Mouse (Mus musculus): Measurements from ENCODE around the gene Mre11a. TPM values are rescaled to one million over a fixed set of nuclear protein-coding genes. Genes with fewer than 3 reads are reported as not detected.
"Not testable (repeated sequence)": the region's sequence is repeated elsewhere in the genome, so short reads cannot be mapped to it uniquely, and the experiment has no call there.

Mre11a gene
- polyA plus RNA-seq, 1 experiment from 2014 or later, result 17.3 TPM

DNA sequence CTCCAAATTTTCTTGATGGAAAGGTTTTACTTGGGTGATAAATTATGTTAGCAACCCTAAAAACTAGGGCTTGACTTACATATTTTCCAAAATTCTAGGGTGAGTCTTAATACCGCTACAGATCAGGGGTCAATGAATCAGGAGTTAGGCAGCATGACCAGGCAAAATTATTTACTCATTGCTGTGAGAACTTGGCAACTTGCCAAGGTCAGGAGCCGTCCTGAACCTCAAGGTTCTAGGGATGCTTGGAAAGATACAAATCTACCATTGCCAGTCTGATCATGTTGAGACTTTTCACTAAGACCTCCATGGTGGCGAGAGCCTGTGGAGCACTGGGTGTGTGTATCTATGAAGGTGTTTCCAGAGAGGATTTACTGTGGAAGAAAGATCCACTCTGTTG lies 87.1 kb downstream of the Mre11a start:
- Histone ChIP-seq H3K27me3 (replicated peaks; ENCODE audit: control insufficient read depth, insufficient read depth, low read length) (no peaks in the 10 kb centered on the region), H3K9me3 (ENCODE audit: control insufficient read depth, low read length) (no peaks in the 10 kb centered on the region), H3K4me3 (ENCODE audit: low read length) (no peak overlapping the region), H3K27ac (ENCODE audit: low read length) (no peak overlapping the region), H3K9ac (ENCODE audit: low read depth, low read length) (no peak overlapping the region), H3K36me3 (ENCODE audit: control insufficient read depth, insufficient read depth, low read length) (no peaks in the 10 kb centered on the region), H3K4me1 (ENCODE audit: control insufficient read depth, insufficient read depth, low read length) (no peaks in the 10 kb centered on the region), H3K4me2 (ENCODE audit: low read depth, low read length) (no peak overlapping the region)
- WGBS, result 66% methylated on average over 3 of the region's 3 CpGs
- ATAC-seq, result no peak

DNA sequence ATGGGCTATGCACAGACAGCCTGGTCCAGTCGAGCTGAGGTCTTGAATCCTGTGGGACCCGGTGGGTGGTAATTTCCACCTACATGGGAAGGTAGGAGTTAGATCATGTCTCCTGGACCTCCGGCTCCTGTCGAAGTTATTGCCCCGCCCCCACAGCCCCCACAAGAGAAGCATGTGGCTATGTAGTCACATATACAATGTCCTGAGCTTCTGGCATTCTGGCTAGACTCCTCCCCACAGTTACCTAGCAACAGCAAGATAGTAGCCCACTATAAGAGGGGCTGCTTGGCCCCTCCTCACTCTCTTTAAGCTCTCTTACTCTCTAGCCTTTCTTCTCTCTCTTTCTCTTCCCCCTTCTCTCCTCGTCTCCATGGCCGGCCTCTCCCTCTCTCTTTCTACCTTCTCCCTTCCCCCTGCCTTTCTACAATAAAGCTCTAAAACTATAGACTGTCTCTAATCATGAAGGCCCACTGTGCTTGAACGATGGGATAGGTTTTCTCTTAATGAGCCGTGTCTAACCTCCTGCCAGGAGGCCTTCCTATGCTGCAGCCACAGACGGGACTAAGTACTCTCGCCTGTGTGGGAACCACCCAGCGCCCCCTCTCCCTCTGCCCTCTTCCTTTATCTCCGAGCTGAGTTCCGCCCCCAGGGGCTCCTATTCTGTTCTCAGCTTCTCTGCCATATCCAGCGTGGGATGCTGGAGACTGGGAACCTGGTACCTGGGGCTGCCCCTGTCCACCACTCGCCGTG lies 87.9 kb downstream of the Mre11a start:
- Histone ChIP-seq H3K4me1 (ENCODE audit: control insufficient read depth, insufficient read depth, low read length) (no peaks in the 10 kb centered on the region), H3K9me3 (ENCODE audit: control insufficient read depth, low read length) (no peaks in the 10 kb centered on the region), H3K4me2 (ENCODE audit: low read depth, low read length) (no peak overlapping the region), H3K27ac (ENCODE audit: low read length) (no peak overlapping the region), H3K4me3 (ENCODE audit: low read length) (no peak overlapping the region), H3K36me3 (ENCODE audit: control insufficient read depth, insufficient read depth, low read length) (no peaks in the 10 kb centered on the region), H3K27me3 (replicated peaks; ENCODE audit: control insufficient read depth, insufficient read depth, low read length) (no peaks in the 10 kb centered on the region), H3K9ac (ENCODE audit: low read depth, low read length) (no peak overlapping the region)
- no peak for ATAC-seq
- 48% methylated on average over 17 of the region's 17 CpGs for WGBS

DNA sequence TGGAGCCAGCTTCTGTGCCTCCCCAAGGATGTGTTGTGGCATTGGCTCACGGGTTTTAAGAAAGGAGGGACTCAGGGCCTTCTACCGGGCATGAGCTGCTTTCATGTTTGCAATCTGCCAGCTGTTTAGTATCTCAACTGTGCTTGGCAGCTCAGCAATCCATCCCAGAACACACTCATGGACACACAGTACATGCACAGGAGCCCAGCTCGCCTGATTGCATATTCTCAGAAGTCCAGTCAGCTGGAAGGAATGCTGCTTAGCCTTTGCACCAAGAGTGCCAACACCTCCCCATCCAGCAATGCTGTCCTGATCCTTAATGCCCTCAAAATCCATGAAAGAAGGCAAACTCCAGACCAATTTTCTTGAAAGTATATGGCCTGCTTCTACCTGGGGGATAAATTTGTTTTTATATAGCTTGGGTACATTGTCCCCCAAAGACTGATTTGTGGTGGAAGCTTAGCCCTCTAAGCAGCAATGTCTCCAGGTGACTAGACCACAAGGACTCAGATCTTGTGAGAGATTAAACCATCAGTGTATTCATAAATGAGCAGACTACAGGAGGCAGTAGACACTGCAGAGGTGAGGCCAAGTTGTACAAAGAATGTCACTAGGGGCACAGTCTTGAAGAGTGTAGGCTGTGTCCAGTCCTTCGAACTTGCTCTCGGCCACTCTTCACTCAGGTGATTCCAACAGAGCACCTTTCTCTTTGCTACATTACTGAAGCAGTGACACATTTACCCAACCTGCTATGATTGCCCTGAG lies 91.5 kb downstream of the Mre11a start:
- WGBS, result 73% methylated on average over 5 of the region's 5 CpGs
- no peaks in the 10 kb centered on the region for H3K36me3 ChIP-seq (ENCODE audit: control insufficient read depth, insufficient read depth, low read length)
- no peak overlapping the region for H3K4me2 ChIP-seq (ENCODE audit: low read depth, low read length)
- H3K27ac ChIP-seq (ENCODE audit: low read length), result no peak overlapping the region
- no peaks in the 10 kb centered on the region for H3K27me3 ChIP-seq (replicated peaks; ENCODE audit: control insufficient read depth, insufficient read depth, low read length)
- no peak overlapping the region for H3K9ac ChIP-seq (ENCODE audit: low read depth, low read length)
- no peaks in the 10 kb centered on the region for H3K4me1 ChIP-seq (ENCODE audit: control insufficient read depth, insufficient read depth, low read length)
- no peaks in the 10 kb centered on the region for H3K9me3 ChIP-seq (ENCODE audit: control insufficient read depth, low read length)
- ATAC-seq, result no peak
- no peak overlapping the region for H3K4me3 ChIP-seq (ENCODE audit: low read length)

DNA sequence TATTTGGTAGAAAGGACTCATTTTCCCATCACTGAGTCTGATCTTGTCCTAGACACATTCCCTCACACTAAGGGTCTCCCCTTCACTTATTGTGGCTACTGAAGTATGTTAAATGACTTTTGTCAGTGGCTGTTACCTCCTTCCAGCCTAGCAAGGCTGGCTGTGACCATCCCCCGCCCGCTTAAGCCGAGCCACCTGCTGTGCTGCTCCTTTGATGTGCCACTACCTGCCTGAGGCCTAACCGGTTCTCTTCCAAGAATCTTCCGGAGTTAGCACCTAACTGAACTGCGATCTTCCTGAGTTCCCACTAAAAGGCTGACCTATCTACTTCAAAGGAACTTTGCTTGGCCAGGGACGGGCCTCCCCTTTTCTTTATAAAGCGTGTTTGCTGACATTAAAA lies 92.1 kb downstream of the Mre11a start:
- not testable (repeated sequence) for H3K4me1 ChIP-seq (ENCODE audit: control insufficient read depth, insufficient read depth, low read length); H3K4me3 ChIP-seq (ENCODE audit: low read length); H3K27me3 ChIP-seq (replicated peaks; ENCODE audit: control insufficient read depth, insufficient read depth, low read length); H3K36me3 ChIP-seq (ENCODE audit: control insufficient read depth, insufficient read depth, low read length); H3K9ac ChIP-seq (ENCODE audit: low read depth, low read length); ATAC-seq; H3K4me2 ChIP-seq (ENCODE audit: low read depth, low read length); H3K9me3 ChIP-seq (ENCODE audit: control insufficient read depth, low read length); H3K27ac ChIP-seq (ENCODE audit: low read length)
- 29% methylated on average over 8 of the region's 8 CpGs for WGBS

DNA sequence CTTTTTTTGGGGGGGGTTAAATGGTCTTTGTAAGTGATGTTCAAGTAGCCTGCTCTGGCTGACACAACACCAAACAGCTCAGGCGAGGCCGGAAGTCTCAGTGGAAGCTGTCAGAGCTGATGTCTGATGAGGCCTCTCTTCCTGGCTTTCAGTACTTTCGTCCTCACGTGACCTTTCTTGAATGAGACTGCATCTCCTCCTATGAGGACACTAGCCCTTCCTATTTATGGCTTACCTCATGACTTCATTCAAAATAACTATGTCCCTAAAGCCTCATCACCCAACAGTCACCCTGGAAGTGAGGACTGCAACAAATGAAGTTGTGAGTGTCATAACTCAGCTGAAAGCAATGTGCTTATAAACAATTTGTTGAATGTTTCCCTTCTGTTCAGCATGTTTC lies 100.2 kb downstream of the Mre11a start:
- Histone ChIP-seq H3K4me3 (ENCODE audit: low read length) (no peak overlapping the region), H3K9ac (ENCODE audit: low read depth, low read length) (no peak overlapping the region), H3K27ac (ENCODE audit: low read length) (no peak overlapping the region), H3K9me3 (ENCODE audit: control insufficient read depth, low read length) (no peaks in the 10 kb centered on the region), H3K27me3 (replicated peaks; ENCODE audit: control insufficient read depth, insufficient read depth, low read length) (no peaks in the 10 kb centered on the region), H3K4me2 (ENCODE audit: low read depth, low read length) (no peak overlapping the region), H3K4me1 (ENCODE audit: control insufficient read depth, insufficient read depth, low read length) (no peaks in the 10 kb centered on the region), H3K36me3 (ENCODE audit: control insufficient read depth, insufficient read depth, low read length) (no peaks in the 10 kb centered on the region)
- 66% methylated on average over 4 of the region's 4 CpGs for WGBS
- ATAC-seq, result no peak

DNA sequence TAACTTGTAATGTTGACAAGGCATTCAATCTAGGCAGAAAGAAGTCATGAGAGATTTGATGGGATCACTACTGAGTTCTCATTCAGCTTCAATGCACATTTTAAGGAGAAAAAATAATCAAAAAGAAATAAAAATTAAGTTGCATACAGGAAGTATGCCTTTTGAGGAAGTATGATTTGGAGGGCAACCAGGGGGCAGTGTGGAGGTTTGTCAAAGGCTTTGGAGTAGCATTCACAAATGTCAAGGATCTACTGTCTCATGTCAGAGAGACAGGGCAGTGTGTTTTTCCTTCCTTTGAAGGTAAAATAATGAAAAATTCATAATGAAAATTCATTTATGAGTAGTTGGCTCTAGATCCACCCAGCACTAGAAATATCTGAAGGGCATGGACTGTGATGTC lies 100.7 kb downstream of the Mre11a start:
- no peaks in the 10 kb centered on the region for H3K36me3 ChIP-seq (ENCODE audit: control insufficient read depth, insufficient read depth, low read length)
- no peak for ATAC-seq
- H3K4me2 ChIP-seq (ENCODE audit: low read depth, low read length), result no peak overlapping the region

DNA sequence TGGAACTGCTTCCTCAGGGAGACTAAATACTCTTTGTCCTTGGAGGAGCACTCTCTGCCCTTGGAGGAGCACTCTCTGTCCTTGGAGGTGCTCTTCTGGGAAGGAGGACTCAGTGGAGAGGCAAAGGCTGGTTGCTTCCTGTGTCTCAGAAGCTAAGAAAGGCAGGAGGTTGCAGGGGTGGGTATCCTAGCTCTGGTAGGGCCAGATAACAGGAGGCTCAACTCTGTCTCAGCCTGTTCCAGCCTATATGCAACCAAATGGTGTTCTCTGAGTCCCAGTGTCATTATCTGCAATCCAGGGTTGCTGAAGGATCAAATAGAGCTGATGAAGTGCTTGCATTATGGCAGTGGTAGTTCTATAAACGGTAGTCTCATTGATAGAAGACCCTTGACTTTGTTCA lies 101.5 kb downstream of the Mre11a start:
- H3K4me2 ChIP-seq (ENCODE audit: low read depth, low read length), result no peak overlapping the region
- no peak for ATAC-seq
- no peaks in the 10 kb centered on the region for H3K4me1 ChIP-seq (ENCODE audit: control insufficient read depth, insufficient read depth, low read length)
- no peaks in the 10 kb centered on the region for H3K27me3 ChIP-seq (replicated peaks; ENCODE audit: control insufficient read depth, insufficient read depth, low read length)
- H3K27ac ChIP-seq (ENCODE audit: low read length), result no peak overlapping the region
- 71% methylated on average over 1 of the region's 1 CpGs for WGBS
- H3K9ac ChIP-seq (ENCODE audit: low read depth, low read length), result no peak overlapping the region
- no peak overlapping the region for H3K4me3 ChIP-seq (ENCODE audit: low read length)
- H3K9me3 ChIP-seq (ENCODE audit: control insufficient read depth, low read length), result no peaks in the 10 kb centered on the region
- H3K36me3 ChIP-seq (ENCODE audit: control insufficient read depth, insufficient read depth, low read length), result no peaks in the 10 kb centered on the region

More for the DNA sequence above, 100.7 kb downstream of the Mre11a start:
- H3K27me3 ChIP-seq (replicated peaks; ENCODE audit: control insufficient read depth, insufficient read depth, low read length), result no peaks in the 10 kb centered on the region
- no peak overlapping the region for H3K4me3 ChIP-seq (ENCODE audit: low read length)
- H3K9me3 ChIP-seq (ENCODE audit: control insufficient read depth, low read length), result no peaks in the 10 kb centered on the region
- no peak overlapping the region for H3K9ac ChIP-seq (ENCODE audit: low read depth, low read length)
- H3K27ac ChIP-seq (ENCODE audit: low read length), result no peak overlapping the region
- no peaks in the 10 kb centered on the region for H3K4me1 ChIP-seq (ENCODE audit: control insufficient read depth, insufficient read depth, low read length)

Other genes with a start within 250 kb of the Mre11a start
- 8.1 and 8.4 TPM in 2 replicates for gene Amotl1, start 139.6 kb upstream of the Mre11a start, polyA plus RNA-seq (2015; fragmentation: Nextera tagmentation; extraction: Ambion mirVana)
- gene Piwil4, start 43.9 kb upstream of the Mre11a start, polyA plus RNA-seq (2015; fragmentation: Nextera tagmentation; extraction: Ambion mirVana), result 0.21 TPM in 2 replicates
- 4.6 and 5.2 TPM in 2 replicates for gene Fut4, start 32.3 kb upstream of the Mre11a start, polyA plus RNA-seq (2015; fragmentation: Nextera tagmentation; extraction: Ambion mirVana)
- not detected in 2 replicates for gene 1700012B09Rik, start 13.6 kb upstream of the Mre11a start, polyA plus RNA-seq (2015; fragmentation: Nextera tagmentation; extraction: Ambion mirVana)
- 38.2 and 43.4 TPM in 2 replicates for gene Ankrd49, start 202 bp downstream of the Mre11a start, polyA plus RNA-seq (2015; fragmentation: Nextera tagmentation; extraction: Ambion mirVana)
- gene Gpr83, start 75.6 kb downstream of the Mre11a start, polyA plus RNA-seq (2015; fragmentation: Nextera tagmentation; extraction: Ambion mirVana), result 0.32 TPM in 2 replicates
- not detected in 2 replicates for gene Izumo1r, start 119.3 kb downstream of the Mre11a start, polyA plus RNA-seq (2015; fragmentation: Nextera tagmentation; extraction: Ambion mirVana)